Mouse (Mus musculus) liver, adult 2 months (tissue): ENCODE results near the gene Syngap1. TPM values are rescaled to one million over a fixed set of nuclear protein-coding genes. Genes with fewer than 3 reads are reported as not detected.

ENCODE experiments used
- DNase-seq: peaks from one replicate; pipeline ENCODE4 v3.0.0-alpha.2; 2011; ENCODE audit warnings: low read depth, low spot score; ENCODE audit errors: extremely low read depth
- H3K27ac ChIP-seq: fragments of 200-500 bp; replicated peaks from 2 replicates; pipeline ENCODE4 v1.5.1; 2012; ENCODE audit warnings: low read depth, mild to moderate bottlenecking, control low read depth, inconsistent platforms, low read length; ENCODE audit not compliant: insufficient read depth
- H3K27me3 ChIP-seq: fragments of 200-500 bp; 2 replicates; pipeline ENCODE4 v1.6.1; 2012; ENCODE audit warnings: mild to moderate bottlenecking, moderate library complexity, low read length, inconsistent platforms; ENCODE audit not compliant: control insufficient read depth, insufficient read depth
- H3K36me3 ChIP-seq: fragments of 200-500 bp; 2 replicates; pipeline ENCODE4 v1.6.1; 2012; ENCODE audit warnings: low read length, inconsistent platforms; ENCODE audit not compliant: control insufficient read depth, insufficient read depth
- H3K4me1 ChIP-seq: fragments of 200-500 bp; 2 replicates; pipeline ENCODE4 v1.6.1; 2011; ENCODE audit warnings: low read length; ENCODE audit not compliant: control insufficient read depth, insufficient read depth
- H3K4me3 ChIP-seq: fragments of 200-500 bp; 2 replicates; pipeline ENCODE4 v1.5.1; 2011; ENCODE audit warnings: low read depth, mild to moderate bottlenecking, control low read depth, low read length, moderate library complexity; ENCODE audit not compliant: insufficient read depth
- H3K79me2 ChIP-seq: fragments of 200-500 bp; 2 replicates; pipeline ENCODE4 v1.6.1; 2012; ENCODE audit warnings: inconsistent platforms, mild to moderate bottlenecking, low read length, moderate library complexity; ENCODE audit not compliant: control insufficient read depth, insufficient read depth
- H3K9ac ChIP-seq: fragments of 200-500 bp; 2 replicates; pipeline ENCODE4 v1.6.1; 2012; ENCODE audit warnings: low read depth, mild to moderate bottlenecking, control low read depth, inconsistent platforms, low read length
- CTCF ChIP-seq: fragments of 200-500 bp; IDR thresholded peaks from 2 replicates; pipeline ENCODE4 v1.5.1; 2011; ENCODE audit warnings: low read depth, low read length, control low read depth
- POLR2A ChIP-seq: fragments of 200-500 bp; IDR thresholded peaks from 2 replicates; pipeline ENCODE4 v1.6.1; 2011; ENCODE audit warnings: low read length, control low read depth; ENCODE audit not compliant: insufficient read depth; ENCODE audit errors: extremely low read depth
- WGBS: fragments of 180-500 bp; shearing (Covaris S2); methylation state at CpG from one replicate; pipeline ENCODE4 v1.1.7; 2018; 5-methylcytosine and 5-hydroxymethylcytosine counted together
- polyA plus RNA-seq: library from polyadenylated mRNA; depleted of rRNA; stranded (reverse); fragments of >200 nt; gene quantifications from 2 replicates; pipeline ENCODE4 v1.2.3, GENCODE M21; 2012
- total RNA-seq: library from RNA; depleted of rRNA; stranded (reverse); fragments of >200 nt; gene quantifications from 2 replicates; pipeline ENCODE4 v1.2.3, GENCODE M21; 2014

Syngap1 gene
- total and polyA plus RNA-seq, 2 experiments = 0.92 to 2.3 TPM

DNA sequence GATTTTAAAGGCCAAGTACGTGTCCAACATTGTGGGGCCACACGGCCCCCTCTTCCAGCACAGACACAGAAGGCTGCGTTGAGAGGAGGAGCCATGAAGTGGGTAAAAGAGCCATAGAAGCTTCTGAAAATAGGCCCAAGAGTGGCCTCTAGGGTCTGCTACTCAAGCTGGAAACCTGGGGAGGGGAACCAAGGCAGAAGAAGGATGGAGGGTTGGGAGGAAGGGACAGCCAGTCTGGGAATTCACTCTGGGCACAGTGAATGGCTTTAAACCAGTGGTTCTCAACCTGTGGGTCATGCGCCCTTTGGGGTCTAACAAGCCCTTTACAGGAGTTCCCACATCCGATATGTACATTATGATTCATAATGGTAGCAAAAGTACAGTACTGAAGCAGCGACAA, 28.2 kb downstream of the Syngap1 start:
- Histone ChIP-seq H3K79me2 (peaks cover 10% of the 10 kb centered on the region), H3K27me3 (no peaks in the 10 kb centered on the region), H3K9ac (no peak overlapping the region), H3K27ac (no peak overlapping the region), H3K4me3 (no peak overlapping the region), H3K4me1 (peaks cover 4% of the 10 kb centered on the region; the same call in 1 of the 2 replicates), H3K36me3 (no peaks in the 10 kb centered on the region)
- WGBS = 88% methylated on average over 6 of the region's 6 CpGs
- DNase-seq = no peak
- TF ChIP-seq POLR2A (no peak), CTCF (no peak)

DNA sequence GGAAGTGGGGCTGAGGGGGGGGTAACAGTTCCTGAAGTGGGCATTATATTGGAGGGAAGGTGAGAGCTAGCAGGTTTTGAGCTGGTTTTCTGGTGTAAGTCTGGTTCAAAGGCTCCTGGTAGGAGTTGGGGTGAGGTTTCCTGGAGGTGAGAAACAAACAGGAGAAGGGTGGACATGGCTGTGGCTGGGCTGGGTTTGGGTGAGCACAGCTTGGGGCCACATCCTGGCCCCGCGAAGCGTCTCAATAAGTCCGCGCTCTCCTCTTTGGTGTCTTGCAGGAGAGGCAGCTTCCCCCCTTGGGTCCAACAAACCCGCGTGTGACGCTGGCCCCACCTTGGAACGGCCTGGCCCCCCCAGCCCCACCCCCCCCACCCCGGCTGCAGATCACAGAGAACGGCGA, 29.2 kb downstream of the Syngap1 start:
- no peak overlapping the region for H3K4me3 ChIP-seq
- 69% methylated on average over 12 of the region's 12 CpGs for WGBS
- H3K9ac ChIP-seq = no peak overlapping the region
- H3K4me1 ChIP-seq = peaks cover 4% of the 10 kb centered on the region; the same call in 1 of the 2 replicates
- peaks cover 10% of the 10 kb centered on the region for H3K79me2 ChIP-seq
- no peaks in the 10 kb centered on the region for H3K27me3 ChIP-seq
- no peaks in the 10 kb centered on the region for H3K36me3 ChIP-seq
- H3K27ac ChIP-seq = no peak overlapping the region
- no peak for DNase-seq
- TF ChIP-seq POLR2A (no peak), CTCF (no peak)

DNA sequence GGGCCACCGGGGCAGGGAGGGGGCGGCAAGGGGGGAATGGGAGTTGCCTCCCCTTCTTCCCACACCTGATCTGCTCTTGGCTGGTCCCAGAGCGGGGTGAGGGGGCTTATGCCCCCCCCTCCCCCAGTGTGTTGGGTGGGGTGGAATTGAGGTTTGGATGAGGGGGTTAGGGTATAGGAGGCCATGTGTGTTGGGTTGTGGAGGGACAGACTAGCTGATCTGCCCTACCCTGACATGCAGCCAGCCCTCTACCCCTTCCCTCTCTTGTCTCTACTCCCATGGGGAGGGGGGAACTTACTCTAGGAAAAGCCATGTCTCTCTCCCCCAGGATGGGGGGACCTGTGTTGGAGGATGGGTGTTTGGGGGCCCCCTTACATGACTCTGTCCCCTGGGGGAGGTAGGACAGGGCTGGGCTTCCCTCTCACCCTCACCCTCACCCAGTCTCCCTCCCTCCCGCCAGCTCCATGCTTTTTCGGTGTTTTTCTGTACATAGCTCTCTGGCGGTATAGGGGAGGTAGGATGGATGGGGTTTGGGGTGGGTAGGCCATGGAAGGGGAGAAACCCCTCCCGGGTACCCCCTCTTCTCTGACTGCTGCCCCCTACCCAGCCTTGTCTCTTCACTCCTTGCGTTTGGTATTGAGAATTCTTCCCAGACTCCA, 30.3 kb downstream of the Syngap1 start:
- Histone ChIP-seq H3K27me3 (no peaks in the 10 kb centered on the region), H3K9ac (no peak overlapping the region), H3K4me1 (peaks cover 4% of the 10 kb centered on the region; the same call in 1 of the 2 replicates), H3K79me2 (peaks cover 10% of the 10 kb centered on the region), H3K4me3 (no peak overlapping the region), H3K36me3 (no peaks in the 10 kb centered on the region), H3K27ac (no peak overlapping the region)
- TF ChIP-seq CTCF (no peak), POLR2A (no peak)
- WGBS = 85% methylated on average over 8 of the region's 8 CpGs
- no peak for DNase-seq

DNA sequence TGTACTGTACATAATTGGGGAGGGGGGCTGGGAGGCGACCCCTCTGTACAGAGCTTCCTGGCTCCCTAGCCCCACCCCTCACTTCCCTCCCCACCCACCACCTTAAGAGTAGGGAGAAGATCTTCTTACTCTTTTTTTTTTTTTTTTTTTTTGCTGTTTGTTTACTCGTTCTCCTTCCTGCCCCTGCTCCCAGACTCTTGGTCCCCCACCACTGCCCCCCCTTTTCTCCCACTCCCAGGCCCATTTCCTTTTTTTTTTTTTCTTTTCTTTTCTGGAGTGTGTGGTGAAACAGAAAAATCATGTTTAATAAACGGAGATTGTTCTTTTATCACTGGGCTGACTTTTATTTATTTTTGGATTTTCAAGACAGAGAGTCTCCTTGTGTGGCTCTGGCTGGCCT, 31.1 kb downstream of the Syngap1 start:
- peak overlapping the region; percentile 83 for H3K9ac ChIP-seq
- H3K36me3 ChIP-seq = no peaks in the 10 kb centered on the region
- H3K4me1 ChIP-seq = peaks cover 4% of the 10 kb centered on the region; the same call in 1 of the 2 replicates
- no peaks in the 10 kb centered on the region for H3K27me3 ChIP-seq
- no peak for DNase-seq
- no peak overlapping the region for H3K27ac ChIP-seq
- peak overlapping the region; percentile 67; the same call in 1 of the 2 replicates for H3K4me3 ChIP-seq
- WGBS = 10% methylated on average over 3 of the region's 3 CpGs
- no peak for TF ChIP-seq POLR2A
- no peak for TF ChIP-seq CTCF
- peaks cover 10% of the 10 kb centered on the region for H3K79me2 ChIP-seq

DNA sequence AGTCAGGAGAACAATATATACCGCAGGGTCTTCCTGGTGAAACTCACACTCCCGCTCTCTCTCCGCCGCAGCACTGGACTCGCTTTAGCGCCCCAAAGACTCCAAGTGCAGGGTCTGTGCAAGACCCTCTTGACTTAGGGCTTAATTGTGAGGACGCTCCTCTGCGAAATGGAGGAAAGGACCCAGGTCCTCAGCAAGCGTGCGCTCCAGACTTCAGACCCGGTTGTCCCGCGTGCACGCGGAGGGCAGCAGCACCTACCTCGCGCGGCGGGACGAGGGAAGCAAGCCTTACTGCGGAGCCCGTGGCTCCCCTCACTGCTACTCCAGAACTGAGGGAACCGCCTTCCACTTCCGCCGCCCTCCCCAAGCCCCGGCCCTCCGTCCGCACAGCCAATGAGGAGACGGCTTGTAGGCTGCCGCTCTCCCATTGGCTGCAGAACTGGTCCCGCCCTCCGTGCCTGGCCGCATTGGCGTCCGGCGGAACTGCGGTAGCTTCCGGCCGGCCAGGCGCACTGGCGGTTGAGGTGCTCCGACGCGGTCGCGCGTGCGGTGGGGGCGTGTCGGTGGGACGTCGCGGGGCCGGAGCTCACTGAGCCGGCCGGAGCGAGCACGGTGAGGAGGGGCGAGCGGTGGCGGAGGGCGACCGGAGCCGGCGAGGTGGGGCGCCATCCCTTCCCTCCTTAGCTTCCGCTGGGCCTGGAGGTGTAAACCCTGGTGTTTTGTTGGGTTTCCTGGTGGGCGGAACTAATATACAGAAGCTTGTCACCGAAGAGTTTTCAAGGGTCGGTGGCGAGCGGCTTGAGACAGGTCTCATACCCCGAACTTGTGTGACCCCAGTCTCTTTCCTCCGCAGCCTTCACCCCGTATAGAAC, 31.9 kb downstream of the Syngap1 start, which contains the start of gene Zbtb9:
Zbtb9 (plus strand) TSS at position 465 of the 872 bp plus-strand sequence.
- TF ChIP-seq POLR2A (peak; percentile 94), CTCF (no peak)
- no peaks in the 10 kb centered on the region for H3K36me3 ChIP-seq
- H3K27me3 ChIP-seq = no peaks in the 10 kb centered on the region
- peaks cover 10% of the 10 kb centered on the region for H3K79me2 ChIP-seq
- WGBS = under 1% methylated on average over 75 of the region's 75 CpGs
- peak within 1 kb of the TSS; percentile 92 for H3K9ac ChIP-seq
- H3K4me1 ChIP-seq = peaks cover 4% of the 10 kb centered on the region; the same call in 1 of the 2 replicates
- peak within 1 kb of the TSS; percentile 27 for H3K27ac ChIP-seq
- H3K4me3 ChIP-seq = peak within 1 kb of the TSS; percentile 67
- DNase-seq = peak; percentile 80

DNA sequence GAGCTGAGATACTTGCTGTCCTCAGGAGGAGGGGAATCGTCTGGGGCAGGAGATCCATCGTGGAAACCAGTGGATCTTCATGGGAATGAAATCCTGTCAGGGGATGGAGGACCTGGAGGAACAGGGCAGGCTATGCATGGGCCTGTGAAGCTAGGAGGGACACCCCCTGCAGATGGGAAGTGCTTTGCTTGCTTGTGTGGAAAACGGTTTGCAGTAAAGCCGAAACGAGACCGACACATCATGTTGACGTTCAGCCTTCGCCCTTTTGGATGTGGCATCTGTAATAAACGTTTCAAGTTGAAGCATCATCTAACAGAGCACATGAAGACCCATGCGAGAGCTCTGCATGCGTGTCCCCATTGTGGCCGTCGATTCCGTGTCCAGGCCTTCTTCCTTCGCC, 33.5 kb downstream of the Syngap1 start:
- Histone ChIP-seq H3K4me1 (peaks cover 4% of the 10 kb centered on the region; the same call in 1 of the 2 replicates), H3K9ac (no peak overlapping the region), H3K27ac (no peak overlapping the region), H3K27me3 (no peaks in the 10 kb centered on the region), H3K36me3 (0 out of 2 replicates have a peak, but pooled peaks cover 2% of the 10 kb centered on the region), H3K4me3 (no peak overlapping the region), H3K79me2 (peaks cover 10% of the 10 kb centered on the region)
- TF ChIP-seq POLR2A (no peak), CTCF (no peak)
- DNase-seq = no peak
- WGBS = 91% methylated on average over 15 of the region's 15 CpGs
